Mouse (Mus musculus) neutrophil, adult 5-6 weeks (primary cell): ENCODE data around the gene Wnk4. TPM values are rescaled to one million over a fixed set of nuclear protein-coding genes. Genes with fewer than 3 reads are reported as not detected.
"Not testable (repeated sequence)": the region's sequence is repeated elsewhere in the genome, so short reads cannot be mapped to it uniquely, and the experiment has no call there.

Source experiments
- ATAC-seq: fragments of 151-379, 151-347 bp; 2 replicates; pipeline ENCODE4 v1.8.0; 2017; ENCODE audit warnings: mild to moderate bottlenecking, moderate TSS enrichment; ENCODE audit not compliant: insufficient number of reproducible peaks, poor library complexity, low FRiP score, severe bottlenecking; ENCODE audit errors: extremely low read depth
- total RNA-seq: library from RNA; stranded (forward); fragments of 200-1000 nt; gene quantifications from 2 replicates; pipeline ENCODE4 v1.2.3, GENCODE M21; 2017

Wnk4 gene
- total RNA-seq, 1 experiment from 2014 or later, result 0.58 TPM

DNA sequence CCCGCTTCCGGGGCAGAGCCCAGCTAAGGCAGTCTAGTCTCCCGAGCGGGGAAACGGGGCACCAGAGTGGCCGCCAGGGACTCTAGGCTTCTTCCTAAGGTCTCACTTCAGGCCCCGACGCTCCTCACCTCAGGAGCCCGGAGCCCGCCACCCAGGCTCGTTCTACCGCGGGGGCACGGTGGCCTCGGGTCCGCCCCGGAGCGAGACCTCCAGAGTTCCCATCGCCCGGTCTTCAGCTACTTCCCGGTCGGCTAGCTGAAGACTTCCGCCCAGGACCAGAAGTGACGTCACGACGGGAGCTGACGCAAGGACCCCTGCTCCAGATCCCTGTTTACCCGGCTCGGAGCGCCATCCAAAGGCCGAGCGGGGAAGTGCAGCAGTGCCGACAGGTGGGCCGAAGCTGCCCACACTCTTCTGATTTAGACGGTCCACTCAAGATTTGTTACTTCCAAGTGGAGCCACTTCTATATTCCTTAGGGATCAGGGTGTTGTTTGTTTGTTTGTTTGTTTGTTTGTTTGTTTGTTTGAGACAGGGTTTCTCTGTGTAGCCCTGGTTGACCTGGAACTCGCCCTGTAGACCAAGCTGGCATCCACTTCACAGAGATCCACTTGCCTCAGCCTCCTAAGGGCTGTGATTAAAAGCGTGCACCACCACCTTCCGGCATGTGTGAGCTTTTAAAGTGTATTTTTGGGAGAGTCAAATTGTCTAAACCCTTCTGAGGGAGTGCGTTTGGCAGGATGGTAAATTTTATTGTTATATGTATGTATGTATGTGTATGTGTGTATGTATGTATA lies 41.8 kb downstream of the Wnk4 start, which contains the start of gene Becn1:
Gene Becn1, minus strand, starts transcription at position 283 of the 795 bp plus-strand sequence.
- peak; percentile 95 for ATAC-seq

DNA sequence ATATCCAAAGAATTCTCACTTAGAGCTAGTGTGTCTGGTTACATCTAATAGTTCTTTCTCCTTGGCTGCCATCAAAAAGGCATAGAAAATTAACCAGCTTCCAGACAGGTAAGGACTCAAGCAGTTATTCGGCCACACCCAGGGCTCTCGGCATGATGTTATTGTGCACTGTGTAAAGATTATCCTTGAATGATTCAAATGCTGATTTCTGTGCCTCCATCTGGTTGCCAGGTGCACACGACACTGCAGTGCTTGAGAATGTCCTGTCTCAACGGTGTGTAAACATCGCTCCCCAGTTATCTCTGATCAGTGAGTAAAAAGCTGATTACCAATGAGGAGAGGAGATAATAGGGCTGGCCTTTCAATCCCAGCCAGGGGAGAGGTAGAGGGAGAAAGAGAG lies 47.4 kb downstream of the Wnk4 start:
- ATAC-seq, result no peak

GRCm38 (mm10) chr11:101311083-101311482 lies 50.7 kb downstream of the Wnk4 start:
- ATAC-seq, result no peak

DNA sequence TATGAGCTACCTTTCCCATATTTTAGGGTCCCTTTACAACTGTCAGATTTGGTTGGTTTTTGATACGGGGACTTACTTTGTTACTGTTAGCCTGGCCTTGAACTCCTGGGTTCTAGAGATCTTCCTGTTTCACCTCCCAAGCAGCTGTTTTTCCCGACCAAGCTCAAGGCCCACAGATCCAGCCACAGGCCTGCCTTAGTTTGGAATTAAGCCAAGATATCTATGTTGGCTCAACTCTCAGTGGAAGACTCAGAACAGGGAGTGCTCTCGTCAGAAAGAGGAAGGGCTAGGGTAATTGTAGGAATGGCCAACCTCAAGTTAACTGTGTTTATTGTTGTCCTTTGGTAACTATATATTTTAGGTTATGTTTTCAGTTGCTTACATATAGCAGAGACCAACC lies 51.8 kb downstream of the Wnk4 start:
- no peak for ATAC-seq

GRCm38 (mm10) chr11:101314567-101314966 lies 54.2 kb downstream of the Wnk4 start:
- ATAC-seq, result no peak

DNA sequence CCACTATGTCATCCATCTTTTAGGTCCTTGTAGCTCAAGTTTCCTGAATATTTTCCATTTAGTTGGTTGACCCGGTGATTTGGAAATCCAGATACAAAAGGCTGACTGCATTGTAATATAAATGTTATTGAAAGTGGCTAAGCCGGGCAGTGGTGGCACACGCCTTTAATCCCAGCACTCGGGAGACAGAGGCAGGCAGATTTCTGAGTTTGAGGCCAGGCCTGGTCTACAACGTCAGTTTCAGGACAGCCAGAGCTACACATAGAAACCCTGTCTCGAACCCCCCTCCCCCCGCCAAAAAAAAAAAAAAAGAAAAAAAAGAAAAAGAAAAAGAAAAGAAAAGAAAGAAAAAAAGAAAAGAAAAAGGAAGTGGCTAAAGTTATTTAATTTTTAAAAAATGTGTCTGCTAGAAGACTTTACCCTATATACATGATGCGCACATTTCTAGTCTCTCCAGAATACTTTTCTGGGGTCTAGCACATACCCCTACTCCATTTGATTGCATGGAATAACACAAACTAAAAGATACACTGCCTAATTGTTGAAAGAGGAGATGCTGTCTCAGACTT lies 54.8 kb downstream of the Wnk4 start:
- ATAC-seq, result no peak

DNA sequence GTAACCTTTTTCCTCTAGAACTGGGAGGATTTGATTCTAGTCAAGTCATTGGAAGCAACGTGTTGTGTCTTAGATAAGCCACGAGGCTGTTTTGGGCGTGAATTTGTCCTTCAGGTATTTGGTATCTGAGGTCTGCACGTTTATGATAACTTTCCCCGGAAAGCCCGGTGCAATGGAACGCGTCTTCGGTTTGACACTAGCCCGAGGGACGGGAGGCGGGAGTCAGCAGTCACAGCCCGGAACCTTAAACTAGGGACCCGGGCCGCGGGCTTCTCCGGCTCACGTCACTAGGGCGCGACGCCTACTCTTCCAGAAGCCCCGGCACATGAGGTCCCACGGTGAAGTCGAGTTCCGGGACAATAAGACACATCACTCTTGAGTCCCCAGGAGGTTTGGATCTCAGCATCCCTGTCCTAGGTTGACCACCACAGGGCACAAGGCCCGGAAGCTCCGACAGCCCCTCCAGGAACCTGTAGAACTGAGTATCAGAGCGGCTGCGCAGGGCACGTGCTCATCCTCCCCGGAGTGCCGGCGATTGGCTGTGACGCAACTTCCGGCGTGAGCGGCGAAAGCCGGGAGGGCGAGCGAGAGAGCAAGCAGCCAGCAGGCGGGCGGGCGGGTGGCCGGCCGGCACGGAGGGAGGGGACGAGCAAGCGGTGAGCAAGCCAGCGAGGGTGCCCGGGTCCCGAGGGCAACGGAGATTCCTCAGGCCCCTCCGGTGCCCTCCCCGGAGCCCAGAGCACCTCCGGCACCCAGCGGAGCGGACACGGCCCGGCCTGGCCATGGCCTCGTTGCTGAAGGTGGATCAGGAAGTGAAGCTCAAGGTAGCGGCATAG lies 55.5 kb downstream of the Wnk4 start, which contains the start of gene Psme3:
Gene Psme3, plus strand, starts transcription at position 549 of the 836 bp plus-strand sequence.
- ATAC-seq, result peak; percentile 83

GRCm38 (mm10) chr11:101316501-101316917 lies 56.1 kb downstream of the Wnk4 start:
- ATAC-seq, result 0 out of 2 replicates have a peak, but pooled peaks have one; percentile 5

GRCm38 (mm10) chr11:101323609-101324008 lies 63.2 kb downstream of the Wnk4 start:
- ATAC-seq, result peak; percentile 33; the same call in 1 of the 2 replicates

- no peak for ATAC-seq
Observed at GRCm38 (mm10) chr11:101324763-101325162, 64.4 kb downstream of the Wnk4 start, which contains the start of gene Aoc2. Aoc2 (plus strand) TSS chr11:101325063.

DNA sequence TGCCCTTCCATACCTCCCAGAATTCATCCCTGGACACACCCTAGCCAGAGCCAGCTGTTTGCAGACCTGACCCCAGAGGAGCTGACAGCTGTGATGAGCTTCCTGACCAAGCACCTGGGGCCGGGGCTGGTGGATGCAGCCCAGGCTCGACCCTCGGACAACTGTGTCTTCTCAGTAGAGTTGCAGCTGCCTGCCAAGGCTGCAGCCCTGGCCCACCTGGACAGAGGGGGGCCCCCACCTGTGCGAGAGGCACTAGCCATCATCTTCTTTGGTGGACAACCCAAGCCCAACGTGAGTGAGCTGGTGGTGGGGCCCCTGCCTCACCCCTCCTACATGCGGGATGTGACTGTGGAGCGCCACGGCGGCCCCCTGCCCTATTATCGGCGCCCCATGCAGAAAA lies 64.8 kb downstream of the Wnk4 start:
- not testable (repeated sequence) for ATAC-seq

DNA sequence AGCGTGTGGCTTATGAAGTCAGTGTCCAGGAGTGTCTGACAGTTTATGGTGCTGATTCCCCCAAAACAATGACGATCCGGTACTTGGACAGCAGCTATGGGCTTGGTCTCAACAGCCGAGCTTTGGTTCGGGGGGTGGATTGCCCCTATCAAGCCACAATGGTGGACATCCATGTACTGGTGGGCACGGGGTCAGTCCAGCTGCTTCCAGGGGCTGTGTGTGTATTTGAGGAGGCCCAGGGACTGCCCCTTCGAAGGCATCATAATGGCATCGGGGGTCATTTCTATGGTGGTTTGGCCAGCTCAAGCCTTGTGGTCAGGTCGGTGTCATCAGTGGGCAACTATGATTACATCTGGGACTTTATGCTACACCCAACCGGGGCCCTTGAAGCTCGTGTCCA lies 65.8 kb downstream of the Wnk4 start:
- ATAC-seq, result no peak

Other genes with a start within 250 kb of the Wnk4 start
- gene Naglu, start 190.6 kb upstream of the Wnk4 start, total RNA-seq, result 11.1 and 13.6 TPM in 2 replicates
- gene Hsd17b1, start 182.2 kb upstream of the Wnk4 start, total RNA-seq, result 2.3 and 3.4 TPM in 2 replicates
- gene Coasy, start 178.0 kb upstream of the Wnk4 start, total RNA-seq, result 11.5 and 18.7 TPM in 2 replicates
- 38.7 and 46.3 TPM in 2 replicates for gene Mlx, start 173.3 kb upstream of the Wnk4 start, total RNA-seq
- gene Psmc3ip, start 165.1 kb upstream of the Wnk4 start, total RNA-seq, result 3.6 and 4.0 TPM in 2 replicates
- 91.3 and 97.1 TPM in 2 replicates for gene Retreg3, start 140.7 kb upstream of the Wnk4 start, total RNA-seq
- 11.3 and 13.1 TPM in 2 replicates for gene Tubg1, start 140.6 kb upstream of the Wnk4 start, total RNA-seq
- gene Tubg2, start 104.7 kb upstream of the Wnk4 start, total RNA-seq, result 0.35 TPM in 1 of 2 replicates, not detected in the other
- gene Cntnap1, start 90.0 kb upstream of the Wnk4 start, total RNA-seq, result not detected in 2 replicates
- 0.37 and 0.81 TPM in 2 replicates for gene Plekhh3, start 89.2 kb upstream of the Wnk4 start, total RNA-seq
- not detected in 2 replicates for gene Ccr10, start 85.1 kb upstream of the Wnk4 start, total RNA-seq
- gene Ezh1, start 34.1 kb upstream of the Wnk4 start, total RNA-seq, result 99.1 and 110 TPM in 2 replicates
- not detected in 2 replicates for gene Ramp2, start 14.5 kb upstream of the Wnk4 start, total RNA-seq
- 55.9 and 66.7 TPM in 2 replicates for gene Vps25, start 6.9 kb upstream of the Wnk4 start, total RNA-seq
- gene Cntd1, start 18.4 kb downstream of the Wnk4 start, total RNA-seq, result 0.49 and 0.81 TPM in 2 replicates
- gene Coa3, start 18.5 kb downstream of the Wnk4 start, total RNA-seq, result 14.9 and 17.7 TPM in 2 replicates
- 289 and 291 TPM in 2 replicates for gene Becn1, start 41.7 kb downstream of the Wnk4 start, total RNA-seq
- 75.9 and 97.2 TPM in 2 replicates for gene Psme3, start 55.6 kb downstream of the Wnk4 start, total RNA-seq
- 3.6 and 4.9 TPM in 2 replicates for gene Aoc2, start 64.5 kb downstream of the Wnk4 start, total RNA-seq
- 0.25 TPM in 1 of 2 replicates, not detected in the other for gene Aoc3, start 70.0 kb downstream of the Wnk4 start, total RNA-seq
- not detected in 2 replicates for gene G6pc, start 107.0 kb downstream of the Wnk4 start, total RNA-seq
- gene Aarsd1, start 157.0 kb downstream of the Wnk4 start, total RNA-seq, result 15.7 and 18.7 TPM in 2 replicates
- gene Gm27029, start 164.2 kb downstream of the Wnk4 start, total RNA-seq, result 0.37 and 0.93 TPM in 2 replicates
- 10.0 and 12.0 TPM in 2 replicates for gene Rundc1, start 164.5 kb downstream of the Wnk4 start, total RNA-seq
- 0.49 and 1.5 TPM in 2 replicates for gene Ptges3l, start 164.8 kb downstream of the Wnk4 start, total RNA-seq
- 281 and 354 TPM in 2 replicates for gene Rpl27, start 181.7 kb downstream of the Wnk4 start, total RNA-seq
- gene Ifi35, start 187.8 kb downstream of the Wnk4 start, total RNA-seq, result 69.7 and 73.4 TPM in 2 replicates
- 0.70 TPM in 1 of 2 replicates, not detected in the other for gene Rnd2, start 204.4 kb downstream of the Wnk4 start, total RNA-seq
- gene Vat1, start 205.7 kb downstream of the Wnk4 start, total RNA-seq, result 5.9 and 7.7 TPM in 2 replicates